20 mouse cellular contexts compared by ENCODE assay signal in genomic region chr9:51931054-51931690, GRCm38 (mm10). TPM values are rescaled to one million over a fixed set of nuclear protein-coding genes. Genes with fewer than 3 reads are reported as not detected.
DNase-seq lines count a peak whose midpoint lies in the region; ATAC-seq and TF ChIP-seq lines count a peak whose summit lies in the region.
"Had no signal": no experiment of that assay in that cellular context is flagged by ENCODE, and none has a peak within 500 bp of the region (broad histone marks: within the 10 kb centered on the region; RNA-seq: fewer than 3 reads in every experiment).

No protein-coding gene starts in this region.

- intact Hi-C loops in left cerebral cortex, postnatal 10 days (cut with DNase I) = loop anchor here (10.0 kb wide), 1 partner anchor 766 kb away; the partner anchor contains the start of gene Gm32742

- no peak for ATAC-seq in liver, embryonic 12.5 days
- ATAC-seq: forebrain, embryonic 14.5 days; midbrain, embryonic 13.5 days had no signal

- no peak overlapping the region for H3K27ac ChIP-seq in liver, adult 2 months (replicated peaks; ENCODE audit: insufficient read depth, low read depth, low read length)
- H3K27ac ChIP-seq in liver, embryonic 12.5 days = no peak overlapping the region
- H3K27ac ChIP-seq: embryonic facial prominence, embryonic 12.5 days; heart, embryonic 10.5 days; limb, embryonic 13.5 days; liver, embryonic 15.5 days; midbrain, embryonic 13.5 days; neural tube, embryonic 12.5 days had no signal

- H3K79me2 ChIP-seq in liver, adult 2 months (ENCODE audit: control insufficient read depth, insufficient read depth, low read length) = no peaks in the 10 kb centered on the region

- WGBS in liver, adult 2 months = 76% methylated on average over 7 of the region's 7 CpGs
- WGBS in liver, embryonic 12.5 days (ENCODE audit: insufficient replicate concordance) = 80% methylated on average over 7 of the region's 7 CpGs

- no peak for TF ChIP-seq POLR2A in liver, adult 2 months (IDR thresholded peaks at IDR 0.05; ENCODE audit: extremely low read depth, insufficient read depth, low read length)

- H3K4me2 ChIP-seq in liver, embryonic 12.5 days = no peak overlapping the region
- H3K4me2 ChIP-seq: embryonic facial prominence, embryonic 12.5 days; limb, embryonic 13.5 days; liver, embryonic 15.5 days; midbrain, embryonic 13.5 days; neural tube, embryonic 12.5 days had no signal

- H3K36me3 ChIP-seq in liver, adult 2 months (ENCODE audit: control insufficient read depth, insufficient read depth, low read length) = no peaks in the 10 kb centered on the region
- H3K36me3 ChIP-seq in liver, embryonic 12.5 days = no peaks in the 10 kb centered on the region
- H3K36me3 ChIP-seq: embryonic facial prominence, embryonic 12.5 days; heart, embryonic 10.5 days; limb, embryonic 13.5 days; liver, embryonic 15.5 days; midbrain, embryonic 13.5 days; neural tube, embryonic 12.5 days had no signal

- H3K9me3 ChIP-seq in liver, embryonic 12.5 days (replicated peaks) = no peaks in the 10 kb centered on the region
- H3K9me3 ChIP-seq: embryonic facial prominence, embryonic 12.5 days; heart, embryonic 10.5 days; limb, embryonic 13.5 days; liver, embryonic 15.5 days; midbrain, embryonic 13.5 days; neural tube, embryonic 12.5 days had no signal

- H3K4me1 ChIP-seq in liver, adult 2 months (ENCODE audit: control insufficient read depth, insufficient read depth, low read length) = no peaks in the 10 kb centered on the region
- H3K4me1 ChIP-seq in liver, embryonic 12.5 days = peaks cover 18% of the 10 kb centered on the region; the same call in 1 of the 2 replicates
- H3K4me1 ChIP-seq: liver, embryonic 15.5 days; midbrain, embryonic 13.5 days; neural tube, embryonic 12.5 days had no signal

- H3K4me3 ChIP-seq in liver, adult 2 months (ENCODE audit: insufficient read depth, low read depth, low read length) = no peak overlapping the region
- H3K4me3 ChIP-seq in liver, embryonic 12.5 days = no peak overlapping the region
- H3K4me3 ChIP-seq: embryonic facial prominence, embryonic 12.5 days; heart, embryonic 10.5 days; limb, embryonic 13.5 days; liver, embryonic 15.5 days; midbrain, embryonic 13.5 days; neural tube, embryonic 12.5 days had no signal

- no peak for TF ChIP-seq CTCF in liver, adult 2 months (IDR thresholded peaks at IDR 0.05; ENCODE audit: low read depth, low read length)

- DNase-seq in liver, adult 2 months (ENCODE audit: extremely low read depth, low read depth, low spot score) = peak; percentile 37
- DNase-seq in testis, postnatal 10 days (ENCODE audit: low spot score) = peak; percentile 27
- no peak for DNase-seq in testis, postnatal 14 days (ENCODE audit: low spot score)
- peak; percentile 54 for DNase-seq in adipocyte (ENCODE audit: low spot score)
- DNase-seq in left cerebral cortex, postnatal 10 days (ENCODE audit: extremely low spot score in 1 of 2, low spot score in 2 of 2) = no peak
- DNase-seq in cerebellum, adult 18-20 months = no peak
- DNase-seq: cerebellum, adult 8-10 months; kidney, adult 18-20 months; kidney, postnatal 10 days; spleen, adult 18-20 months; thymus, adult 18-20 months; thymus, postnatal 4 days had no signal

- H3K27me3 ChIP-seq in liver, adult 2 months (ENCODE audit: control insufficient read depth, insufficient read depth, low read length) = no peaks in the 10 kb centered on the region
- H3K27me3 ChIP-seq in liver, embryonic 12.5 days (replicated peaks) = no peaks in the 10 kb centered on the region
- H3K27me3 ChIP-seq: embryonic facial prominence, embryonic 12.5 days; limb, embryonic 13.5 days; liver, embryonic 15.5 days; midbrain, embryonic 13.5 days; neural tube, embryonic 12.5 days had no signal

- no peak overlapping the region for H3K9ac ChIP-seq in liver, adult 2 months (ENCODE audit: low read depth, low read length)
- H3K9ac ChIP-seq in liver, embryonic 12.5 days = no peak overlapping the region
- H3K9ac ChIP-seq: embryonic facial prominence, embryonic 12.5 days; limb, embryonic 13.5 days; liver, embryonic 15.5 days; midbrain, embryonic 13.5 days; neural tube, embryonic 12.5 days had no signal

RNA-seq across cellular contexts. Expression of gene Fdx1, which starts 32.2 kb away (rescaled TPM):
- 144 and 160 TPM in 2 replicates for total RNA-seq in liver, adult 2 months (2014; rRNA removed)
- polyA plus RNA-seq in liver, adult 2 months (2012; rRNA removed) = 290 and 313 TPM in 2 replicates
- 34.4 and 34.9 TPM in 2 replicates for polyA plus RNA-seq in liver, embryonic 12.5 days (2016; fragmentation: Nextera tagmentation; extraction: Ambion mirVana)
- total RNA-seq in left cerebral cortex, postnatal 10 days (2021) = 10 to 100 TPM; 12.6 to 14.4 TPM

Comparison
In these comparisons a context has a peak if more than half of its experiments do, and no peak if none do; other contexts are left out.
1. DNase-seq: peak in liver, adult 2 months (single experiment), testis, postnatal 10 days (single experiment) and adipocyte (single experiment); none in testis, postnatal 14 days (single experiment), left cerebral cortex, postnatal 10 days (0 of 2) and cerebellum, adult 18-20 months (0 of 2).